Mouse (Mus musculus) cerebellum, adult 18-20 months (tissue): ENCODE data around the gene Smg9.

ENCODE experiments used
- DNase-seq, 2 experiments: peaks; one replicate each; pipeline ENCODE4 v3.0.0; 2021

Gene Smg9

DNA sequence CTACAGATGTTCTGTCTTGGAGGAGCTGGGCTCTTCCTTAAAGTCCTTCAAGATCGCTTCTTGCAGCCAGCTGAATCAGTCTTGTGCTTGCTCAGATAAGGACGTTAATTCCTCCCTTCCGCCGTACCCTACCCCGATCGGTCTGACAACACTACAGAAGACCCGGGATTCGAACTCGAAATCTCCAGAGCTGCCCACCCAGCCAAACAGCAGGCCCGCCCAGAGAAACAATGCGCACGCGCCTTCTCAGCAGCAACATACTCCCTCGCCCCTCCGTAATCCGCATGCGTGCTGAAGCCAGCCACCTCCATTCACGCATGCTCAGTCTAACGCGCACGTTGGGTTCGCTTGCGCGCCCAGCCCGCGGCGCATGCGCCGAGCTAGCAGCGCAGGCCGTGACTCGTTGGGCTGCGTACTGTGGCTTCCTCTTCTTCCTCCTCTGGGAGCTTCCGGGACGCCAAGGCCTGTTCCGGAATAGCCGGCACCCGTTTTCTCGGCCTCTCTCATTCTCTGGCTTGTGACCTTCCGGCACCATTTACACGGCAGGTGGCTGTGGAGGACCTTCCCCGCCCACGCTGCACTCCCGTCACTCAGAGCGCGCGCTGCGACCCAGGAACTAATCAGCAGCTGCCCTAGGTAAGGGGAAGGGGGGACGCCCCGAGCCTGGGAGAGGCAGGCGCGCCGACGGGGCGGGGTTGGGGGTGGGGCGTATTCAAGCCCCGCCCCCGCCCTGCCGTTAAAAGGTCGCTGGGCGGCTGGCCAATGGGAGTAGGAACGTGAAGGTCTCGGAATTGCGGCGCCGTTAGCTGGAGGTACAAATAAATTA, at the start of gene Smg9:
TSS of gene Smg9 (plus strand) at position 364 of the 826 bp plus-strand sequence.
- peak; percentile 97 to 98 for DNase-seq

DNA sequence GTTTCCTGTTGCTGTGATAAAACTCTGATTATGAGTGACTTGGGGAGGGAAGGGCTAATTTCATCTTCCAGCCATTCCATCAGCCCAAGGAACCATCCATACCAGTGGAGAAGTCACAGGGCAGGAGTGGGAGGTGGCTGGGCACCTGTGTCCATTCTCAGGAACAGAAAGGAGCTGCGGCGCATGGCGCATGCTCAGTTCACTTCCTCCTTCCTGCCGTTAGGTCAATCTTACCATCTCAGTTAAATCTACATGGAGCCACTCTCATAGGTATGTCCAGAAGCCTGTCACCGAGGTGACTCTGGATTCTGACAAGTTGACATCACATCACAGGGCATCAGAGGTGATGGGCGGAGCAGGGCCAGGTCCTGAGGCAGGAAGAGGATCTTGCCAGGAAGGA, 43.8 kb upstream of the Smg9 start:
- DNase-seq, result no peak

DNA sequence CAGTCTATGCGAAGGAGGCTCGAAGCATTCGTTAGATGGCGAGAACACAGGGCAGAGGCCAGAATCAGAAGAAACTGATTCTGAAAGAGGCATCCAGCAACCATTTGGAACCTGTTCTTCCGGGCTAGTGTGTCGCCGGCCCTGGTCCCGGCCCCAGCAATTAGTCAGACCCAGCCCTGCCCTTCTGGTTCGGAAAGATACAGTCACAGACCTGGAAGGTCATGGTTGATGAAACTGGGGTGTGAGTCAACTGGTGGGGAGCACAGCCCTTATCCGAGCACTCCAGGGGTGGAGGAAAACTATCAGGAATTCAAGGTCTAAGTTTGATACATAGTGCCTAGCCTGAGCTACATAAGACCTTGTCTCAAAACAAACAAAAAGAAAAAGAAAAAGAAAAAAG, 43.3 kb upstream of the Smg9 start:
- no peak for DNase-seq

DNA sequence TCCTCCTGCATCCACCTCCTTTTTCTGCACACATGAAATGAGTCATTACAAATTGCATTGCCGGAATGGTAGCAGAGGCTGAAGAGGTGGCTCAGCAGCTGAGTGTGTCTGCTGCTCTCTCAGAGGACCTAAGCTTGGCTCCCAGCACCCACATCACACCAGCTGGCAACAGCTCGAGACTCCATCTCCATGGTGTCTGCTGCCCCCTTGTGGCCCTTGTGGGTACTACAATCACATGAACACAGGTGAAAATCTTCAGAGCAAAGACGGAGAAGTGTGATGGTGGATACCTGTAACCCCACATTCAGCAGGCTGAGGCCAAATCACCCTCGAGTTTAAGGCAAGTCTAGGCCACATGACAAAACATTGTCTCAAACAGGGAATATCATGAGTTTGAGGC, 41.5 kb upstream of the Smg9 start:
- no peak for DNase-seq

DNA sequence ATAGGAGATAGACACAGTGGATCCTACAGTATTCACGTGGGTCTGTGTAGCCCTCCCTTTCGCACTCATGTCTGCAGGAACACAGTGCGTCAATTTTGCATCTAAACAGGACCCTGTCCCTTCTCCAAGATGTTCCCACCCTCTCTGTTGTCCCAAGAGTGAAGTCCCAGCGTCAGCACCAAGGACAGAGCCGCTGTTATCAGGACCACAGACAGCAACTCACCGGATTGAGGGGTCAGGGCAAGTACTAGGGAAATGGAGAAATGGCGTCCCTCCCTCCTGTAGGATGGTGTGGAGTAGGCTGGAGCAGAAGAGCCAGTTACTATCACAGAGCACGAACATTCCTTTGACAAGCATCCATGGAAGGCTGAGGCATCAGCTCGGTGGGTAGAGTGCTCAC, 40.1 kb upstream of the Smg9 start:
- DNase-seq, result no peak

DNA sequence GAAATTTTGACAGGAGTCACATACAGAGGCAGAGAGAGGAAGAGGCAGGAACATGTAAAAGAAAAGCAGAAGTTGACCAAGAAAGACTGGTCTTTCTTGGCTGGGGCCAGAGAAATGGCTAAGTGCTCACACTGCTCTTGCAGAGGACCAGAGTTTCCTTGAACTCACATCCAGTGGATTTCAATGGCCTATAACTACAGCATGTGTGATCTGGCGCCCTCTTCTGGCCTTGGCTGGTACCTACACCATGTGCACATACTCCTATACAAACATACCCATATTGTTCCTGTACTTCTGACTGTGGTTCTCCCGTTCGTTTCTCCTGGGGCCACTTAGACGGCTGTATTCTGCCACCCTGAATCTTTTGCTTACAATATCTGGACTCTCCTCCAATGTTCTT, 38.4 kb upstream of the Smg9 start:
- DNase-seq, result no peak

DNA sequence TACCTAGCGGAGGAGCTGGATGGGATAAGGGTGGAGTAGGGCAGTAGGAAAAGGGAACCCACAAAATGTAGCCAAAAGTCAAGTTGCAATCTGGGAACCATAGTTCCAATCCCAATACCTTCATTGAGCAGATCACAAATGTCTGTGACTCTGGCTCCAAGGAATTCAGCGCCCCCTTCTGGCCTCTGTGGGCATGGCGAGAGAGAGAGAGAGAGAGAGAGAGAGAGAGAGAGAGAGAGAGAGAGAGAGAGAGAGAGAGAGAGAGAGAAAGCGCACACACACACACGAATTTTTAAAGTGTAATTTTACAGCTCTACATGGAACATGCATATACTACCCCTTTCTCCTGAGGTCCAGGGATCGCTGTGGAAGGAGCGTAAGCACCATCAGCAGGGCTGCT, 36.2 kb upstream of the Smg9 start:
- no peak for DNase-seq

DNA sequence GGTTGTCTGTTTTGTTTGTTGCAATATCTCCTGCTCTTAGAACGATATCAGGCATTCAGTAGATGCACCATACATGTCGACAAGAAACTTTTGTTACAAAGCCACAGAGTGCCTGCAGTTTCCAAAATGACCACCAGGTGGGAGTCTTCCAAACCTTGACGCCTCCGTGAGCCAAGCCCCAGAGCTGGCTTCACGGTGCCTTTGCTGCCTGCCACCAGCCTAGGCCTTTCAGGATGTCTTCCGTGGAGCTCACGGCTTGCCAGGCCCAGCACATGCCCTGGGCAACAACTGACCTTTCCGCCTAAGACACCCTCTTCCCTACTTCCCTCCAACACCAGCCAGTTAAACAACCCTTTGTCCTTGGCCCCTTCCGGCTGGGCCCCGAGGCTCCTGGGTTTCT, 34.6 kb upstream of the Smg9 start:
- peak; percentile 81 to 87 for DNase-seq

DNA sequence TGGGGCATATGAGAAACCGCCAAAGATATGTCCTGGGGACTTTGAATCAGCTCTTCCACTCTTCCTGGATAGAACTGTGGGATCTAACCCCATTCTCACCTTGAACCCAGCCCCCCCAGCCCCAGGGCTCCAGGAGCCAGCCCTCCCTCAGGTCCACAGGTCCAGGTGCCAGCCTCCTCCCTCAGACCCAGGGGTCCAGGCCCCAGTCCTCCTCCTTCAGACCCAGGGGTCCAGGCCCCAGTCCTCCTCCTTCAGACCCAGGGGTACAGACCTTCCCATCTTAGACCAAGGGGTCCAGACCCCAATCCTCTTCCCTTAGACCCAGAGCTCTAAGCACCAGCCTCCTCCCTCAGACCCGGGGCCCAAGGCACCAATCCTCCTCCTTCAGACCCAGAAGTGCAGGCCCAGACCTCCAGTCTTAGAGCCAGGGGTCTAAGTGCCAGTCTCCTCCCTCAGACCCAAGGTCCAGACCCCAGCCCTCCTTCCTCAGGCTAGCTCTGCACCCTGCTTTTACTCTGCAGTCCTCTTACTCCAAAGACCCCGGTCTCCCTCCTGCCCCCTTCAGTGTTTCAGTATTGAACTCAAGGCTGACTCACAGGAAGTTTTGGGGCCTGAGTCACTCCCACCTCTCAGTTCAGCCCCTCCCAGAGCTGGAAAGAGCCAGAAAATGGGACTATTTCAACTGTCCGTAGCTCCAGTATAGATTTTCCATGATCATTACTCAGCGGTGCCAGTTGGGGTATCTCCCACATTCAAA, 34.0 kb upstream of the Smg9 start:
- no peak for DNase-seq

DNA sequence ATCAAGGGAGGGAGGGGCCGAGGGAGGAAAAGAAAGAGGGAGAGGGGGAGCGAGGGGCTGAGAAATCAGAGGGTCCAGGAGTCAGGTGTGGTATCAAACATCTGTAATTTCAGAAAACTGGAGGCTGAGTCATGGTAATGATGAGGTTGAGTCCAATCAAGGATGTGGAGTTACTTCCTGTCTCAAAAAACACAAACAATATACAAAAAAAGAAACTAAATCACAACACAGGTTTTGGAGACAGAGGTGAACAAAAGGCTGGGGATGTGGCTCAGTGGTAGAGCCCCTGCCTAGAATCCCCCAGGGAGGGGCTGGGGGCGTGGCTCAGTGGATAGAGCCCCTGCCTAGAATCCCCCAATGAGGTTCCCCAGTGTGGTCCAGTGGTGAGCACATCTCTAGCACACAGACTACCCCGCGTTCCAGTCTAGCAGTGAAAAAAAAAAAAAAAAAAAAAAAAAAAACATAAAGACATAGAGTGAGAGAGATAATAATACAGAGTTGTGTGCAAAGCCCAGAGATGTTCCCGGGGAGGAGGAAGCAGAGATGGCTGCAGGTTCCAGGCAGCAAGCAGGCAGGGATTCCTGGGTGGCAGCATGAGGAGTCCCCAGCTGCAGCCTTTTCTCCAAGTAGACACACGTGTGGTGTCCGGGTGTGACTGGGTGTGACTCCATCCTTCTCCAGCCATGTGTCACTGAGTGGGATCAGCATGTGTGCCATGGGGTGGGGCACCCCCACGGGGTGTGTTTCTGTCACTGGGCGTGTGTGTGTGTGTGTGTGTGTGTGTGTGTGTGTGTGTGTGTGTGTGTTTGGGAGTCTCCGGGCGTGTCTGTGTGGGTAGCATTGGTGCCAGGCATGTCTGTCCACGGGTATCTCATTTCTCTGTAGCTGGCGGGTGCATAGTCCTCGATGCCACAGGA, 32.4 kb upstream of the Smg9 start:
- DNase-seq, result no peak

DNA sequence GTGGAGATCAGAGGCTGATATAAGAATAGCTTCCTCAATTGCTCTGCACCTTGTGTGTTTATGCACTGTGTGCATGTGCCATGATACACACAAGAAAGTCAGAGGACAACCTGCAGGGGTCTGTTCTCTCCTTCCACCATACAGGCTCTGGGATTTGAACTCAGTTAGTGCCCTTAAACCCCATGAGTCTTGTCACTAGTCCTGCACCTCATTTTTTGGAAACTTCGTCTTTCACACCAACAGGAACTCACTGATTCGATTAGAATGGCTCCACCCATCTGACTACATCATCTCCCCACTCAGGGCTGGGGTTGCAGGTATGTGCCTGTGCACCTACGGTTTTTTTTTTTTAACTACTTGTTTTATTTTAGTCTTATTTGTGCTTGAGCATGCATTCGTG, 31.2 kb upstream of the Smg9 start:
- DNase-seq, result no peak

DNA sequence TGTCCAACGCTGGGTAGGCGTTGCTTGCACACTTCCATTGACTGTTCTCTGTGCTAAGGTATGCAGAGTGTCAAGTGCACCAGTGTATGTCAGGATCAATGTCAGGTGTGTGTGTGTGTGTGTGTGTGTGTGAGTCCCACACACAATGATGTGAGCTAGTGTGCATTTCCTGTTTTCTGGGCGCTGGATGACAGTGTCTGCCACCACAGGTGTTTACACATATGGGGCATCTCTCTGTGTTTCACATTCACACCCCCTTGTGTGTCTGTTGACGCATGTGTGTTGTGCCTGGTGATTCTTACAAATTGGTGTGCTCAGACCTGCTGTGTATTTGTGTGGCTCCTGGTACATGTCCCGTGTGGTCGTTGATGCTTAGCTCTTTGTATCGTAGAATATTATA, 30.5 kb upstream of the Smg9 start:
- DNase-seq, result no peak

DNA sequence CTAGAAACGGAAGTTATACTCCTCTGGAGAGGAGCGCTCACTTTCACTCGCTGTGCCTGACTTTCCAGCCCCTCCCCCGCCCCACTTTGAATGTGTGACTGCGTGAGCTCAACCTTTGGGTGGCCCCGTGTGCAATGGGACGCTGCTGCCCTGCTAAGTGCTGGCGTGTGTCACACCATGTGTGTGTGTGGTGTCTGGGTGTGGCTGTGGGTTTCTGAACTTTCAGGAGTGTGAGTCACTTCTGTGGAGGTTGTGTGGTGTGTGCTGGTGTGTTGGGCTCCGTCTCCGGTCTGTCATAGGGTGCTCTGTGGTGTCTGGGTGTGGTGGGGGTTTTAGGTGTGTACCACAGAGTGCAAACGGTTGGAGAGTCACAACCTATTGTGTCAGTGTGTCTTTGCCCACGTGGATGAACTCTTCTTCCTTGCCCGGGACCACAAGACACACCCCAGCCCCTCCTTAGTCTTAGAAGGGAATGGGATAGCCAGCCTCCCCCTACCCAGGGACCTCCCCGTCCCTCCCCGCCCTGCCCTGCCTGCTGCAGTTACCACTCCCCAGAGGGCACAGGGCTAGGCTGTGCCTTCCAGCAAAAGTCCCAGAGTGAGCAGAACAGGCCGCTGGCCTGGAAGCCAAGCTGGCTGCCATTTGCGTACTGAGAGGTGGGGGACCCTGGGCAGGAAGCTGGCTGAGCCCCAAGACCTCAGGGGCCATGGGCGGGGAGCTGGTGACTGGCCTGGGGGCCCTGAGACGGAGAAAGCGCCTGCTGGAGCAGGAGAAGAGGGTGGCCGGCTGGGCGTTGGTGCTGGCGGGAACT, 29.5 kb upstream of the Smg9 start, which contains the start of gene Kcnn4:
TSS of gene Kcnn4 (plus strand) at position 533 of the 811 bp plus-strand sequence.
- no peak for DNase-seq

DNA sequence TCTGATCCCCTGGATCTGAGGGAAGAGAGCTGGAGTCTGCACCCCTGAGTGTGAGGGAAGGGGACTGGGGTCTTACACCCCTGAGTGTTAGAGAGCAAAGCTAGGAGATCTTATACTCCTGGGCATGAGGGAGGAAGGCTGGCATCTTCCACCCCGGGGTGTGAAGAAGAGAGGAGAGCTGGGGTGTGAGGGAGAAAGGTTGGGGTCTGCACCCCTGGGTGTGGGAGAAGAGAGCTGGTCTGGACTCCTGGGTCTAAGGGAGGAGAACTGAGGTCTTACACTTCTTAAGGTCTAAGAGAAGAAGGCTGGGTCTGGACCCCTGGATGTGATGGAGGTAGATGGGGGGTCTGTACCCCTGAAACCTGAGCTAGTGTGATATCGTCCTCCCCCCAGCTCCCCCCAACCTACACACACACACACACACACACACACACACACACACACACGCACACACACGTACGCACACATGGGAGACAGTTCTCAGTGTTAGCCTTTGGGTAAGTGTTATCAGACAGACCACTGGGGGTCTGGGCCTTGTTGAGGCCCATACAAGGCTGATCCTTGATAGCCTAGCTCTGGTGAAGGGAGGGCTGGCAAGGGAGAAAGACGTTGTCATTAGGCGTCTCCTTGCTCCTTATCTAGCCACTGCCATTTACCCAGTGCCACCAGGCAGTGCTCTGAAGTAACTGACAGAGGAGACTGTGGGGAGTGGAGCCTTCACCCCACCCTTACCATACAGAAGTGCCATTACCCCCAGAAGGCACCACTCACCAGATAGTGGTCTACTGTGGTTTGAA, 28.2 kb upstream of the Smg9 start:
- DNase-seq, result no peak

DNA sequence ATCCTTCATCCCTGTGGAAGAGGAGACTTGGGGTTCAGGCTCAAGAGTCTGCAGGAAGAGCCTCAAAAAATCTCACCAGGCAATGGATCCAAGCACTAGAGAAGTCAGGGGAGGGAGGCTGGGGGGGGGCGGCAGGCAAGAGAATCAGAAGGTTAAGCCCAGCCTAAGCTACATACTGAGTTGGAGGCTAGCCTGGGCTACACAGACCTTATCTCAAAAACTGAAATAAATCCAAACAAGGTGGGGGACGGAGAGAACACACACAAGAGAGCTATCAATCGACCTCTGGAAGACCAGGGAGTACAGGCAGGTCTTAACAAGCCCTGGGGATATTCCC, 27.6 kb upstream of the Smg9 start:
- no peak for DNase-seq

DNA sequence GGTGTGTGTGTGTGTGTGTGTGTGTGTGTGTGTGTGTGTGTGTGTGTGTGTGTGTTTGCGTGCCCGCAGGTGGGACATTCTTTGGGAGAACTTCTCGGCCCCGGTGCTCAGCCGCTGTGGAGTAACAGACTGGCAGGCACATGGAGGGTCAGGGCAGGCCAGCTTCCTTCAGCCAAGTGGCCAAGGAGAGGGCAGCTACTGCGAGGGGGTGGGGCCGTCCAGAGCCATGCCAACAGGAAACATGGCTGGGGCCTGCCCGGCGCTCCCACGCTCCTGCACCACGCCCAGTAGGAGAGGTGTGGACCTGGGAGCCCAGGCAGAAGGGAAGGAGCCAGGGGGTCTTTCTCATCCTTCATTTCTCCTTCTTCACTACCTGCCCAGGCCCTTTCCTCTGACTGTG, 27.1 kb upstream of the Smg9 start:
- no peak for DNase-seq

DNA sequence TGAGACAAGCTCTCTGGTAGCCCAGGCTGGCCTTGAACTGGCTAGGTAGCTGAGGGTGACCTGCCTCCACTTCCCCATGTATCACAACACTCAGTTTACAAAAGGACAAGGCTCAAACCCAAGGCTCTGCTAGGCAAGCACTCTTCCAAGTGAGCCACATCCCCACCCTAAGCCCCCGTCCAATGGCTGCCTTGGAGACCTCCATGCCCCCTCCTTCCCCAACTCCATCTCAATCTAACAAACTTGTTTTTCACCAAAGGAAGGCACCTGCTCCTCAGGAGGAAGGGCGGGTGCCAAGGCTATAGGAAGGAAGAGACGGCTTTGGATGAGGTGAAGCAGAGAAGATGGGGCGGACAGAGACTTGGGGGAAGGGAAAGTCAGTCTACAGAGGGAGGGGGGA, 26.6 kb upstream of the Smg9 start:
- DNase-seq, result no peak

DNA sequence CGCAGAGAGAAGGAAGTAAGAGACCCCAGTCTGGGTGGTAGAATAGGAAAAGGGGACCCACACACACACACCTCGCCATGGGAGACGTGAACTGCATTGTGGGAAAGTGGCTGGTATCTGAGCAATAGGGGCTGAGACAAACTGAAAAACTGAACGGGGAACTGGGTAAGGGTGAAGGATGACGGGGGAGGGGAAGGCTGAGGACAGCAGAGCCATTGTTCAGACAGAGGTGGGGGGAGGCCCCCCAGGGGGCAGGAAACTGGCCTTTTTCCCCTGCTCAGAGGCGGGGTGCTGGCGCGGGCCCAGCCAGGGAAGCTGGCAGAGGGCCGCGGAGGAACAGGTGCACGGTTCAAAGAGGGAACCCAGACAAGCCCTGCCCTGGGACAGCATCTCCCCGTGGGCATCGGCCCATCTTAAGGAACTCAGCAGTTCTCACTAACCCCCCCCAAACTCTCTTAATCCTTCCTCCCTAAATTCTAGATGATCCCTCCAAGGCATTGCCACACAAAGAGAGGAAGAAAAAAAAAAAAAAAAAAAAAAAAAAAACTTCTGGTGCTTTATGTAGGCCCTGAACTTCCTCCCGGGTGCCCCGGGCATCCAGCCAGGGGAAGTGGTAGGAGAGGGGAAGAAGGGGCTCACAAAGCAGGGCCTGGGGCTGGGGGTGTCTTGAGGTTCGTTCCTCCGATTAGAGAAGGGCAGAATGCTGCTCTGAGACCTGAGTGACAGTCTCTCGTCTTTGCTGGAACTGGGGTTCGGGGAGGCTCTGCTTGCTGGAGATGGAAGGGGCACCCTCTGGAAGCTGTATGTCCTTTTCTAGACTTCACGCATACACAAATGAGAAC, 25.7 kb upstream of the Smg9 start:
- peak; percentile 19 to 51 for DNase-seq

DNA sequence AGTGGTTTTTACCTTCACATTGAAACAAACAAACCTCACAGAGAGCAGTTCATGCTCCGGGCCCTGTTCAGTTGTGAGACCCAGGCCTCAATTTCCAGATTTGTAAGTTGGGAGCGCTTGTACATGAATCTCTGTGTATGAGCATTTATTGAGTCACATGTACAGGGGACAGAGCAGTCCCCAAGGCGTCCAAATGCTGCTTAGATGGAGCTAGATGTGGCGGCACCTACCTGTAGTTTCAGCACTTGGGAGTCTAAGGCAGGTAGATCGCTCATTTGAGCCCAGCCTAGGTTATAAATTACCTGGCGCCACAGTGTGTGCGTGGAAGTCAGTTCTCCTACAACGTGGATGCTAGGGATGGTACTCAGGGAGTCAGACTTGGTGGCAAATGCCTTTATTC, 23.0 kb upstream of the Smg9 start:
- DNase-seq, result no peak

DNA sequence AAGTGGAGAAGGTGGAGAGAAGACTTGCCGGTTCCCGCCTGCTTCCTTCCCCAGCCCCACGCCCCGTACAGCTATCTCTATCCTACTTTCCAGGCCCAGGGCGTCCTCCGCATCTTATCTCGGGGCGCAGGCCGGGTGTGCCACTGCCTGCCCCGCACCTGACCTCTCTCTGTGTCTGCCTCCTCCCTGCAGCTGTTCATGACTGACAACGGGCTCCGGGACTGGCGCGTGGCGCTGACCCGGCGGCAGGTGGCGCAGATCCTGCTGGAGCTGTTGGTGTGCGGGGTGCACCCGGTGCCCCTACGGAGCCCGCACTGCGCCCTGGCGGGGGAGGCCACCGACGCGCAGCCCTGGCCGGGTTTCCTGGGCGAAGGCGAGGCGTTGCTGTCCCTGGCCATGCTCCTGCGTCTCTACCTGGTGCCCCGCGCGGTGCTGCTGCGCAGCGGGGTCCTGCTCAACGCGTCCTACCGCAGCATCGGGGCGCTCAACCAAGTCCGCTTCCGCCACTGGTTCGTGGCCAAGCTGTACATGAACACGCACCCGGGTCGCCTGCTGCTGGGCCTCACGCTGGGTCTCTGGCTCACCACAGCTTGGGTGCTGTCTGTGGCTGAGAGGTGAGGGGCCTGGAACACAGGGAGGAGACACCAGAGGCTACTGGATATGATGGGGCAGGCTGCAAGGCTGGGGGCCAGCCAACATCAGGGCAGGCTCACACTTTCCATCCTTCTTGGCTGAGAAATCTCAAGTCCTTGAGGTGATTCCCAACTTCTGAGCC, 22.1 kb upstream of the Smg9 start:
- peak; percentile 41 to 58 for DNase-seq
